Mouse (Mus musculus): ENCODE data around the gene Hist4h4. TPM values are rescaled to one million over a fixed set of nuclear protein-coding genes. Genes with fewer than 3 reads are reported as not detected.

The Hist4h4 gene
- polyA plus RNA-seq, 1 experiment from 2014 or later, result 1.2 TPM

GRCm38 (mm10) chr6:136827116-136827515, 22.9 kb upstream of the Hist4h4 start:
- WGBS, result 13% methylated on average over 7 of the region's 7 CpGs
- peak overlapping the region; percentile 99 for H3K9ac ChIP-seq (ENCODE audit: low read depth, low read length)
- no peaks in the 10 kb centered on the region for H3K9me3 ChIP-seq (ENCODE audit: control insufficient read depth, low read length)
- no peak for ATAC-seq (ENCODE audit: low FRiP score, low TSS enrichment)
- peaks cover 33% of the 10 kb centered on the region for H3K36me3 ChIP-seq (ENCODE audit: control insufficient read depth, insufficient read depth, low read length)
- peak overlapping the region; percentile 63 for H3K4me2 ChIP-seq (replicated peaks; ENCODE audit: low read depth, low read length)
- H3K4me1 ChIP-seq (ENCODE audit: control insufficient read depth, insufficient read depth, low read length), result 0 out of 2 replicates have a peak, but pooled peaks cover 3% of the 10 kb centered on the region
- no peaks in the 10 kb centered on the region for H3K27me3 ChIP-seq (ENCODE audit: control insufficient read depth, insufficient read depth, low read length)
- no peak overlapping the region for H3K27ac ChIP-seq (ENCODE audit: low read depth, low read length)
- H3K4me3 ChIP-seq (ENCODE audit: low read length), result peak overlapping the region; percentile 100

DNA sequence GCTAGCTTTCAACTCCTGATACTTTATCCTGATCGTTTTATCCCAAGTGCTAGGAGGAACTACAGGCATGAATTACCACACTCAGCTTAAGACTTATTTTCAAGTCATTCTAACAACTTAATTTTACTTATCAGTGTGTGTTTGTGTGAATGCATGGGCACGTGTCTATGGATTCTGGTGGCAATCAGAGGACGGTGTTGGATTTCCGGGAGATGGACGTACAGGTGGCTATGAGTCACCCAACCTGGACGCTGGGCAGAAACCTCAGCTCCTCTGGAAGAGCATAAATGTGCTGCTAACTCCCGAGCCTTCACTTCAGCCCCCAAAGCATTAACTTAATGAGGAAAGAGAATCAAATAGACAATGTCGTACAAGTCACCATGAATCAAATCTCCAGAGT, 20.8 kb upstream of the Hist4h4 start:
- no peaks in the 10 kb centered on the region for H3K27me3 ChIP-seq (ENCODE audit: control insufficient read depth, insufficient read depth, low read length)
- 0 out of 2 replicates have a peak, but pooled peaks cover 3% of the 10 kb centered on the region for H3K4me1 ChIP-seq (ENCODE audit: control insufficient read depth, insufficient read depth, low read length)
- H3K4me2 ChIP-seq (replicated peaks; ENCODE audit: low read depth, low read length), result no peak overlapping the region
- H3K4me3 ChIP-seq (ENCODE audit: low read length), result no peak overlapping the region
- H3K36me3 ChIP-seq (ENCODE audit: control insufficient read depth, insufficient read depth, low read length), result peaks cover 54% of the 10 kb centered on the region
- WGBS, result 92% methylated on average over 8 of the region's 8 CpGs
- no peak for ATAC-seq (ENCODE audit: low FRiP score, low TSS enrichment)
- H3K27ac ChIP-seq (ENCODE audit: low read depth, low read length), result no peak overlapping the region
- no peaks in the 10 kb centered on the region for H3K9me3 ChIP-seq (ENCODE audit: control insufficient read depth, low read length)
- no peak overlapping the region for H3K9ac ChIP-seq (ENCODE audit: low read depth, low read length)

GRCm38 (mm10) chr6:136821086-136821485, 16.9 kb upstream of the Hist4h4 start:
- Histone ChIP-seq H3K9me3 (ENCODE audit: control insufficient read depth, low read length) (no peaks in the 10 kb centered on the region), H3K27ac (ENCODE audit: low read depth, low read length) (no peak overlapping the region), H3K4me3 (ENCODE audit: low read length) (no peak overlapping the region), H3K27me3 (ENCODE audit: control insufficient read depth, insufficient read depth, low read length) (no peaks in the 10 kb centered on the region), H3K4me2 (replicated peaks; ENCODE audit: low read depth, low read length) (no peak overlapping the region), H3K36me3 (ENCODE audit: control insufficient read depth, insufficient read depth, low read length) (peaks cover 93% of the 10 kb centered on the region), H3K9ac (ENCODE audit: low read depth, low read length) (no peak overlapping the region), H3K4me1 (ENCODE audit: control insufficient read depth, insufficient read depth, low read length) (no peaks in the 10 kb centered on the region)
- WGBS, result 94% methylated on average over 17 of the region's 18 CpGs
- no peak for ATAC-seq (ENCODE audit: low FRiP score, low TSS enrichment)

- Histone ChIP-seq H3K36me3 (ENCODE audit: control insufficient read depth, insufficient read depth, low read length) (peaks cover 95% of the 10 kb centered on the region), H3K9ac (ENCODE audit: low read depth, low read length) (no peak overlapping the region), H3K4me1 (ENCODE audit: control insufficient read depth, insufficient read depth, low read length) (no peaks in the 10 kb centered on the region), H3K27me3 (ENCODE audit: control insufficient read depth, insufficient read depth, low read length) (no peaks in the 10 kb centered on the region), H3K27ac (ENCODE audit: low read depth, low read length) (no peak overlapping the region), H3K4me2 (replicated peaks; ENCODE audit: low read depth, low read length) (no peak overlapping the region), H3K4me3 (ENCODE audit: low read length) (no peak overlapping the region), H3K9me3 (ENCODE audit: control insufficient read depth, low read length) (no peaks in the 10 kb centered on the region)
- ATAC-seq (ENCODE audit: low FRiP score, low TSS enrichment), result no peak
- WGBS, result 98% methylated on average over 21 of the region's 21 CpGs
Observed at GRCm38 (mm10) chr6:136820381-136820780, 16.2 kb upstream of the Hist4h4 start.

DNA sequence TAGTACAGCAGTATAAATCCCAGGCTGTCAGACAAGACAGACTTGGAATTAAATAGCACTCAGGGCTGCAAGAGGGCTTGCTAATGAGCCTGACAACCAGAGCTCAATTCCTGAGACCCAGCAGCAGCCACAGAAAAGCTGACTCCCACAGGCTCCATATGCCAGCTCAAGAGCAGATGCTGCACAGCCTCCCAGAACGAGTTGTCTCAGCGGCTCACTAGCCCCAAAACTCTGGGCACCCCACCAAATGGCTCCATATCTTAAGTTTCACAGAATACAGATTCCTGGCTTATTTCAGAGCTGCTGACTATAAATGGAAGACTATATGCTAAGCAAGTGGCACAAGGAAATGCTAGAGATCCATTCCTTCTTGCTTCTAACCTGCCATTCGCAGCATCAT, 13.3 kb upstream of the Hist4h4 start:
- no peaks in the 10 kb centered on the region for H3K4me1 ChIP-seq (ENCODE audit: control insufficient read depth, insufficient read depth, low read length)
- H3K36me3 ChIP-seq (ENCODE audit: control insufficient read depth, insufficient read depth, low read length), result peaks cover 94% of the 10 kb centered on the region
- ATAC-seq (ENCODE audit: low FRiP score, low TSS enrichment), result no peak
- H3K27ac ChIP-seq (ENCODE audit: low read depth, low read length), result no peak overlapping the region
- H3K9me3 ChIP-seq (ENCODE audit: control insufficient read depth, low read length), result no peaks in the 10 kb centered on the region
- 93% methylated on average over 3 of the region's 3 CpGs for WGBS
- H3K4me3 ChIP-seq (ENCODE audit: low read length), result no peak overlapping the region
- no peaks in the 10 kb centered on the region for H3K27me3 ChIP-seq (ENCODE audit: control insufficient read depth, insufficient read depth, low read length)
- no peak overlapping the region for H3K9ac ChIP-seq (ENCODE audit: low read depth, low read length)
- no peak overlapping the region for H3K4me2 ChIP-seq (replicated peaks; ENCODE audit: low read depth, low read length)

DNA sequence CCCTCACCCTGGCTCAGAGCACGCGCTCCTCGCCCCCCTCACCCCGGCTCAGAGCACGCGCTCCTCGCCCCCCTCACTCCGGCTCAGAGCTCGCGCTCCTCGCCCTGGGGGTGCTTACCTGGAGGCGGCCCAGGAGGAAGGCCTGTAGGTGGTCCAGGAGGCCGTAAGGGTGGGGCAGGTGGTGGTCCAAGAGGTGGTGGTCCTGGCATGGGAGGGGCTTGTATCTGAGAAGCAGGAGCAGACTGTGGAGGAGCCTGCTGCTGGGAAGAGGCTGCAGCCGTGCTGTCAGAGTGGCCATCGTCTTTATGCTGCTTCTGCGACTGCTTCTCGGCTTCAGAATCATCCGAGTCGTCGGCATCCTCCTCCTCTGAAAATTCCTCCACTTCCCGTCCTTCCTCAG, 12.6 kb upstream of the Hist4h4 start:
- no peaks in the 10 kb centered on the region for H3K27me3 ChIP-seq (ENCODE audit: control insufficient read depth, insufficient read depth, low read length)

DNA sequence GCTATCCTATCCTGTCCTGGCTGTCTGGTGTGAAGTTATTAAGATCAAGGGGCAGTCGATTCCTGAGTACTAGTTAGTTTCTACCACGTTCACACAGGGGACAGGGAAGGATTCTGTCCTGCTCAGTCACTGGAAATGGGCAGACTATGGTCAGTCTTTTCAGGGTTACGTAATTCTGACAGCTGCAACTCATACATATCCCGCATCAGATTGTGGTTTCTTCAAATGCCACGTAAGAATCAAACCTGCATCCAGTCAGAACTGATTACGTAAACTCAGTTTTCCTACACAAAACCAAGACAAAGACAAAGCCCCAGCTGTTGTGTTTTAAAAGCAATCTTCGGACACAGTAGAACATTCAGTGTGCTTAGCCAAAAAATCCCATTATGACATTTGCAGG, 11.2 kb upstream of the Hist4h4 start:
- 98% methylated on average over 7 of the region's 7 CpGs for WGBS
- Histone ChIP-seq H3K4me2 (replicated peaks; ENCODE audit: low read depth, low read length) (no peak overlapping the region), H3K27me3 (ENCODE audit: control insufficient read depth, insufficient read depth, low read length) (no peaks in the 10 kb centered on the region), H3K4me3 (ENCODE audit: low read length) (no peak overlapping the region), H3K4me1 (ENCODE audit: control insufficient read depth, insufficient read depth, low read length) (no peaks in the 10 kb centered on the region), H3K9me3 (ENCODE audit: control insufficient read depth, low read length) (no peaks in the 10 kb centered on the region), H3K9ac (ENCODE audit: low read depth, low read length) (no peak overlapping the region), H3K27ac (ENCODE audit: low read depth, low read length) (no peak overlapping the region), H3K36me3 (ENCODE audit: control insufficient read depth, insufficient read depth, low read length) (peaks cover 79% of the 10 kb centered on the region)
- no peak for ATAC-seq (ENCODE audit: low FRiP score, low TSS enrichment)

More for the DNA sequence above, 12.6 kb upstream of the Hist4h4 start:
- Histone ChIP-seq H3K4me1 (ENCODE audit: control insufficient read depth, insufficient read depth, low read length) (no peaks in the 10 kb centered on the region), H3K9me3 (ENCODE audit: control insufficient read depth, low read length) (no peaks in the 10 kb centered on the region), H3K9ac (ENCODE audit: low read depth, low read length) (no peak overlapping the region), H3K4me3 (ENCODE audit: low read length) (no peak overlapping the region), H3K36me3 (ENCODE audit: control insufficient read depth, insufficient read depth, low read length) (peaks cover 94% of the 10 kb centered on the region), H3K27ac (ENCODE audit: low read depth, low read length) (no peak overlapping the region), H3K4me2 (replicated peaks; ENCODE audit: low read depth, low read length) (no peak overlapping the region)
- 91% methylated on average over 21 of the region's 21 CpGs for whole genome bisulfite sequencing
- ATAC-seq (ENCODE audit: low FRiP score, low TSS enrichment), result no peak

GRCm38 (mm10) chr6:136813117-136813516, 8.9 kb upstream of the Hist4h4 start:
- Histone ChIP-seq H3K9ac (ENCODE audit: low read depth, low read length) (no peak overlapping the region), H3K36me3 (ENCODE audit: control insufficient read depth, insufficient read depth, low read length) (peaks cover 57% of the 10 kb centered on the region), H3K9me3 (ENCODE audit: control insufficient read depth, low read length) (no peaks in the 10 kb centered on the region), H3K27ac (ENCODE audit: low read depth, low read length) (no peak overlapping the region), H3K4me3 (ENCODE audit: low read length) (no peak overlapping the region), H3K4me2 (replicated peaks; ENCODE audit: low read depth, low read length) (no peak overlapping the region), H3K27me3 (ENCODE audit: control insufficient read depth, insufficient read depth, low read length) (no peaks in the 10 kb centered on the region), H3K4me1 (ENCODE audit: control insufficient read depth, insufficient read depth, low read length) (peaks cover 7% of the 10 kb centered on the region; the same call in 1 of the 2 replicates)
- no peak for ATAC-seq (ENCODE audit: low FRiP score, low TSS enrichment)
- WGBS, result 45% methylated on average over 4 of the region's 4 CpGs

GRCm38 (mm10) chr6:136811196-136811595, 7.0 kb upstream of the Hist4h4 start:
- no peak overlapping the region for H3K4me3 ChIP-seq (ENCODE audit: low read length)
- no peaks in the 10 kb centered on the region for H3K9me3 ChIP-seq (ENCODE audit: control insufficient read depth, low read length)
- H3K27me3 ChIP-seq (ENCODE audit: control insufficient read depth, insufficient read depth, low read length), result no peaks in the 10 kb centered on the region
- WGBS, result 86% methylated on average over 10 of the region's 10 CpGs
- H3K27ac ChIP-seq (ENCODE audit: low read depth, low read length), result no peak overlapping the region
- H3K4me2 ChIP-seq (replicated peaks; ENCODE audit: low read depth, low read length), result no peak overlapping the region
- peaks cover 38% of the 10 kb centered on the region for H3K36me3 ChIP-seq (ENCODE audit: control insufficient read depth, insufficient read depth, low read length)
- H3K9ac ChIP-seq (ENCODE audit: low read depth, low read length), result no peak overlapping the region
- ATAC-seq (ENCODE audit: low FRiP score, low TSS enrichment), result no peak
- H3K4me1 ChIP-seq (ENCODE audit: control insufficient read depth, insufficient read depth, low read length), result peaks cover 7% of the 10 kb centered on the region; the same call in 1 of the 2 replicates

Data from kidney, embryonic 14.5 days (tissue).